Mouse (Mus musculus) liver, postnatal 0 days (tissue): ENCODE results near the gene Ube2c.
A peak's percentile ranks its signal among the peaks of the same experiment; 100 is the strongest.

Source experiments
- CTCF ChIP-seq: sonication (generic); IDR thresholded peaks from 2 replicates; pipeline ENCODE4 v1.5.1; 2016; ENCODE audit warnings: antibody characterized with exemption, low read depth
- EP300 ChIP-seq: IDR thresholded peaks from 2 replicates; pipeline ENCODE4 v1.6.1; 2016; ENCODE audit warnings: antibody characterized with exemption, low read depth, mild to moderate bottlenecking

DNA sequence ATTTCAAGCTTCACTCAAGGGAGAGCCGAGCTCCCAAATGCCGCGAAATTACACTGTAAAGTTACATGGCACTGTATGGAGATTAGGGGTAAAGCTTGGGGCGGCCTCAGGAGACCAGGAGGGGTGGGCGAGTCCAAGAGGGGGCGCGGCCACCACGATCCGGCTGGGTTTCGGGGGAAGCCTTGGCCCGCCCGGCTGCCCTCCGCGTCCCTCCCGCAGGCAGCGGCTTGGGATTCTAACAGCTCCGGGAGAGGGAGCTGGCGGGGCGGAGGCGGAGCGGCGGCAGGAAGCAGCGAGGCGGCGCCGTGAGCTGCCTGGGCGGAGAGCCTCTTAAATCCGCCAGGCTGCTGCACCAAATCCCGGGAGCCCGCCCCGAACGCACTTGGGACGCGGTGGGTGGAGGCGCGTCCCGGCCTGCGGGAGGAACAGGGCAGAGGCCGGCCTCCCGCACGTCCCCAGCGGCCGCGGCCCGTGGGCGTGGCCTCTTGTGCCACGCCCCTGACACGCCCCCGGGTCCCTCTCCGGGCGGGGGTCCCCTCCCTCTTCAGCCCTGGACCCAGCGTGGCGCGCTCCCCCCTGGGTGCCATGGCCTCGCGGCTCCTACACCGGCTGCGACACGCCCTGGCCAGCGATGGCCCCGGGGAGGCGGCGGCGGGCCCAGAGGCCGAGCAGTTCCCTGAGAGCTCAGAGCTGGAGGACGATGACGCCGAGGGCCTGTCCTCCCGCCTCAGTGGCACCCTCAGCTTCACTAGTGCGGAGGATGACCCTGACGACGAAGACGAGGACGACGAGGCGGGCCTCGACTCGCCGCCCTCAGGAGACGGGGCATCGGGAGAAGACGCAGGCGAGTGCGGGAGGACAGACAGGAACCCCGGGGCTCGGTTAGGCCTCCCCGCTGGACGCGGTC lies 16.0 kb downstream of the Ube2c start, which contains the start of gene Snx21:
- peak; percentile 59 for TF ChIP-seq CTCF
- no peak for TF ChIP-seq EP300
